Mouse (Mus musculus) liver, embryonic 14.5 days (tissue): ENCODE measurements around the gene Tmem151b.

Experiments
- CTCF ChIP-seq: IDR thresholded peaks from 2 replicates; pipeline ENCODE4 v1.5.1; 2016; ENCODE audit warnings: antibody characterized with exemption, low read depth, control low read depth
- EP300 ChIP-seq: IDR thresholded peaks from 2 replicates; pipeline ENCODE4 v1.6.1; 2016; ENCODE audit warnings: antibody characterized with exemption, low read depth

- no peak for TF ChIP-seq CTCF
- no peak for TF ChIP-seq EP300
Observed at GRCm38 (mm10) chr17:45542705-45543104, 6.8 kb downstream of the Tmem151b start.
